Comparison of ENCODE assay signal across 17 mouse cellular contexts in the genomic region with DNA sequence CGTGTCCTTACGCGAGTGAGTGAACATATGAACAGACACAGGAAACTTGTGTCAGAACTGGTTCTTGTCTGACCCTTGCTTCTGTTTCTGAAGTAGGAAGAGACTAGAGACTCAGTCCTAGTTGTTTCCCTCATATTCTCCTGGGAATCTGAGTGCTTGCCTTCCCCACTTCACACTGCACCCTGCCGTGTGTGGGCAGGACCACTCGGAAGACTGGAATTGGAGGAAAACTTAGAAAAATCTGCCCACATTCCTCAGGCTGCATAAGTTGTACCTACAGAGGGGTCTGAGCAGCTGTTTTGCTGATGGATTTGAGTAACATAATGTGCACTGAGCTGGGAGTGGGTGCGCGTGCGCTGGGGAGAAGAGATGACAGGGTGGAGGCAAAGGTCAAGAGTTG.
A peak's percentile ranks its signal among the peaks of the same experiment; 100 is the strongest.
DNase-seq lines count a peak whose midpoint lies in the region; ATAC-seq and TF ChIP-seq lines count a peak whose summit lies in the region.
"Had no signal": no experiment of that assay in that cellular context is flagged by ENCODE, and none has a peak within 500 bp of the region (broad histone marks: within the 10 kb centered on the region; RNA-seq: fewer than 3 reads in every experiment).

No protein-coding gene starts in this region.

- WGBS in midbrain, embryonic 11.5 days = 94% methylated on average over 8 of the region's 8 CpGs
- WGBS in midbrain, postnatal 0 days = 94% methylated on average over 8 of the region's 8 CpGs

- peak; percentile 35 for DNase-seq in heart, adult 11 months
- DNase-seq in heart, adult 8-10 months (ENCODE audit: low spot score) = no peak
- DNase-seq in left cerebral cortex, adult 2 months (ENCODE audit: extremely low spot score in 1 of 2, low spot score in 2 of 2) = no peak
- DNase-seq in left cerebral cortex, postnatal 14 days (ENCODE audit: low spot score in 2 of 2) = no peak
- DNase-seq in midbrain, embryonic 11.5 days (ENCODE audit: low spot score, missing footprints) = no peak
- no peak for DNase-seq in midbrain, postnatal 0 days (ENCODE audit: low spot score)
- no peak for DNase-seq in spleen, adult 18-20 months
- DNase-seq: cerebellum, adult 11-12 months had no signal

- H3K36me3 ChIP-seq in midbrain, embryonic 11.5 days (ENCODE audit: control insufficient read depth, insufficient read depth, low read length) = no peaks in the 10 kb centered on the region
- no peaks in the 10 kb centered on the region for H3K36me3 ChIP-seq in midbrain, postnatal 0 days (ENCODE audit: insufficient read depth, low read length)
- H3K36me3 ChIP-seq: embryonic facial prominence, embryonic 10.5 days; embryonic facial prominence, embryonic 13.5 days; forebrain, embryonic 12.5 days; forebrain, embryonic 15.5 days; heart, embryonic 12.5 days; heart, embryonic 15.5 days; hindbrain, embryonic 10.5 days; hindbrain, embryonic 13.5 days had no signal

- H3K9ac ChIP-seq in midbrain, embryonic 11.5 days (ENCODE audit: low read length) = no peak overlapping the region
- no peak overlapping the region for H3K9ac ChIP-seq in midbrain, postnatal 0 days (replicated peaks; ENCODE audit: low read length, poor library complexity, severe bottlenecking)
- H3K9ac ChIP-seq: embryonic facial prominence, embryonic 13.5 days; forebrain, embryonic 12.5 days; forebrain, embryonic 15.5 days; heart, embryonic 12.5 days; heart, embryonic 15.5 days; hindbrain, embryonic 13.5 days had no signal

- intact Hi-C loops in left cerebral cortex, adult 2 months (cut with DNase I) = loop anchor here (1.0 kb wide), 1 partner anchor 135 kb away; no protein-coding TSS in a partner anchor
- intact Hi-C loops in left cerebral cortex, postnatal 14 days (cut with DNase I) = loop anchor here (1.0 to 5.0 kb wide), 2 partner anchors 135 to 653 kb away; a partner anchor contains a TSS

- H3K4me2 ChIP-seq in midbrain, embryonic 11.5 days = no peak overlapping the region
- H3K4me2 ChIP-seq in midbrain, postnatal 0 days (ENCODE audit: low read depth, low read length, poor library complexity, severe bottlenecking) = no peak overlapping the region
- H3K4me2 ChIP-seq: embryonic facial prominence, embryonic 13.5 days; forebrain, embryonic 12.5 days; forebrain, embryonic 15.5 days; heart, embryonic 12.5 days; heart, embryonic 15.5 days; hindbrain, embryonic 13.5 days had no signal

- H3K9me3 ChIP-seq in midbrain, embryonic 11.5 days (ENCODE audit: control insufficient read depth, low read length) = no peaks in the 10 kb centered on the region
- no peaks in the 10 kb centered on the region for H3K9me3 ChIP-seq in midbrain, postnatal 0 days (ENCODE audit: low read length)
- H3K9me3 ChIP-seq: embryonic facial prominence, embryonic 10.5 days; embryonic facial prominence, embryonic 13.5 days; forebrain, embryonic 12.5 days; forebrain, embryonic 15.5 days; heart, embryonic 12.5 days; heart, embryonic 15.5 days; hindbrain, embryonic 10.5 days; hindbrain, embryonic 13.5 days had no signal

- H3K4me1 ChIP-seq in midbrain, embryonic 11.5 days (ENCODE audit: control insufficient read depth, insufficient read depth, low read length) = no peaks in the 10 kb centered on the region
- no peaks in the 10 kb centered on the region for H3K4me1 ChIP-seq in midbrain, postnatal 0 days (ENCODE audit: insufficient read depth, low read length)

- H3K4me3 ChIP-seq in left cerebral cortex, adult 2 months = no peak overlapping the region; the same call in 1 of the 2 replicates
- no peak overlapping the region for H3K4me3 ChIP-seq in midbrain, embryonic 11.5 days (ENCODE audit: low read depth, low read length)
- no peak overlapping the region for H3K4me3 ChIP-seq in midbrain, postnatal 0 days (ENCODE audit: low read depth, low read length)
- H3K4me3 ChIP-seq: embryonic facial prominence, embryonic 10.5 days; embryonic facial prominence, embryonic 13.5 days; erythroblast, embryonic 14.5 days; forebrain, embryonic 12.5 days; forebrain, embryonic 15.5 days; heart, embryonic 12.5 days; heart, embryonic 15.5 days; hindbrain, embryonic 10.5 days; hindbrain, embryonic 13.5 days had no signal

- H3K27me3 ChIP-seq in midbrain, embryonic 11.5 days (ENCODE audit: control insufficient read depth, insufficient read depth, low read length) = no peaks in the 10 kb centered on the region
- peaks cover 2% of the 10 kb centered on the region; the same call in 1 of the 2 replicates for H3K27me3 ChIP-seq in midbrain, postnatal 0 days (ENCODE audit: insufficient read depth, low read length)
- H3K27me3 ChIP-seq: forebrain, embryonic 12.5 days; forebrain, embryonic 15.5 days; heart, embryonic 12.5 days; heart, embryonic 15.5 days; hindbrain, embryonic 13.5 days had no signal

- H3K27ac ChIP-seq in left cerebral cortex, adult 2 months = peak overlapping the region; percentile 59
- no peak overlapping the region for H3K27ac ChIP-seq in midbrain, embryonic 11.5 days (ENCODE audit: low read depth, low read length)
- no peak overlapping the region for H3K27ac ChIP-seq in midbrain, postnatal 0 days (ENCODE audit: low read depth, low read length)
- H3K27ac ChIP-seq: embryonic facial prominence, embryonic 10.5 days; embryonic facial prominence, embryonic 13.5 days; forebrain, embryonic 12.5 days; forebrain, embryonic 15.5 days; heart, embryonic 15.5 days; hindbrain, embryonic 10.5 days; hindbrain, embryonic 13.5 days had no signal

- ATAC-seq in midbrain, embryonic 11.5 days (ENCODE audit: low FRiP score) = 0 out of 2 replicates have a peak, but pooled peaks have one; percentile 19
- no peak for ATAC-seq in midbrain, postnatal 0 days (ENCODE audit: low FRiP score)

- TF ChIP-seq CTCF in left cerebral cortex, adult 2 months (IDR thresholded peaks at IDR 0.05) = no peak
- TF ChIP-seq CTCF in midbrain, postnatal 0 days (IDR thresholded peaks at IDR 0.05) = no peak
